Mouse (Mus musculus) neural tube, embryonic 14.5 days (tissue): ENCODE measurements at regions not wholly inside any gene's neighbourhood (a gene's known extent, or its start where the extent isn't known, plus 50 kb on each side); places are given as distances from the start of the nearest gene placed in this dataset.

ENCODE experiments used
- ATAC-seq: fragments of 200-750 bp; cut with Nextera tagmentation; 2 replicates; pipeline ENCODE4 v1.8.0; 2017; ENCODE audit warnings: low read depth, mild to moderate bottlenecking, moderate TSS enrichment, moderate library complexity
- H3K27ac ChIP-seq: fragments of 300-500 bp; sonication (generic); 2 replicates; pipeline ENCODE4 v1.5.1; 2014; ENCODE audit warnings: low read depth, mild to moderate bottlenecking, control low read depth, low read length, moderate library complexity, mixed read lengths
- H3K27me3 ChIP-seq: fragments of 300-500 bp; sonication (generic); 2 replicates; pipeline ENCODE4 v1.6.1; 2014; ENCODE audit warnings: low read length; ENCODE audit not compliant: control insufficient read depth, insufficient read depth
- H3K36me3 ChIP-seq: fragments of 300-500 bp; sonication (generic); 2 replicates; pipeline ENCODE4 v1.6.1; 2014; ENCODE audit warnings: low read length, mixed read lengths; ENCODE audit not compliant: control insufficient read depth, insufficient read depth
- H3K4me1 ChIP-seq: fragments of 300-500 bp; sonication (generic); 2 replicates; pipeline ENCODE4 v1.6.1; 2014; ENCODE audit warnings: low read length; ENCODE audit not compliant: control insufficient read depth, insufficient read depth
- H3K4me2 ChIP-seq: fragments of 300-500 bp; sonication (generic); 2 replicates; pipeline ENCODE4 v1.6.1; 2014; ENCODE audit warnings: mild to moderate bottlenecking, low read depth, low read length, control low read depth
- H3K4me3 ChIP-seq: fragments of 300-500 bp; sonication (generic); 2 replicates; pipeline ENCODE4 v1.5.1; 2014; ENCODE audit warnings: low read depth, low read length, control low read depth, mixed read lengths
- H3K9ac ChIP-seq: fragments of 300-500 bp; sonication (generic); replicated peaks from 2 replicates; pipeline ENCODE4 v1.6.1; 2014; ENCODE audit warnings: low read depth, mild to moderate bottlenecking, control low read depth, low read length, mixed read lengths
- H3K9me3 ChIP-seq: fragments of 300-500 bp; sonication (generic); 2 replicates; pipeline ENCODE4 v1.6.1; 2016; ENCODE audit warnings: low read length; ENCODE audit not compliant: control insufficient read depth
- WGBS: fragments of 180-500 bp; shearing (Covaris S2); extraction: QIAGEN DNeasy Blood & Tissue Kit; methylation state at CpG from one replicate; pipeline ENCODE4 v1.1.7; 2014; 5-methylcytosine and 5-hydroxymethylcytosine counted together

GRCm38 (mm10) chr15:44288181-44288580, 4154.0 kb downstream of the 9330182O14Rik start:
- WGBS, result 57% methylated on average over 1 of the region's 1 CpGs
- Histone ChIP-seq H3K4me1 (no peaks in the 10 kb centered on the region), H3K4me2 (no peak overlapping the region), H3K9ac (no peak overlapping the region), H3K27me3 (no peaks in the 10 kb centered on the region), H3K9me3 (no peaks in the 10 kb centered on the region), H3K4me3 (no peak overlapping the region), H3K27ac (no peak overlapping the region), H3K36me3 (no peaks in the 10 kb centered on the region)
- no peak for ATAC-seq

- Histone ChIP-seq H3K27ac (no peak overlapping the region), H3K4me1 (no peaks in the 10 kb centered on the region), H3K9me3 (no peaks in the 10 kb centered on the region), H3K4me3 (no peak overlapping the region), H3K36me3 (no peaks in the 10 kb centered on the region), H3K9ac (no peak overlapping the region), H3K4me2 (no peak overlapping the region), H3K27me3 (no peaks in the 10 kb centered on the region)
- ATAC-seq, result no peak
- WGBS, result 84% methylated on average over 4 of the region's 4 CpGs
These were observed 4154.5 kb downstream of the 9330182O14Rik start for GRCm38 (mm10) chr15:44288704-44289103.

GRCm38 (mm10) chr15:44301491-44301890, 4167.3 kb downstream of the 9330182O14Rik start:
- no peak overlapping the region for H3K4me3 ChIP-seq
- no peak for ATAC-seq
- no peaks in the 10 kb centered on the region for H3K9me3 ChIP-seq
- no peaks in the 10 kb centered on the region for H3K36me3 ChIP-seq
- no peak overlapping the region for H3K4me2 ChIP-seq
- H3K9ac ChIP-seq, result no peak overlapping the region
- H3K27ac ChIP-seq, result no peak overlapping the region
- 69% methylated on average over 3 of the region's 3 CpGs for WGBS
- H3K27me3 ChIP-seq, result no peaks in the 10 kb centered on the region
- no peaks in the 10 kb centered on the region for H3K4me1 ChIP-seq

- Histone ChIP-seq H3K9me3 (no peaks in the 10 kb centered on the region), H3K4me2 (no peak overlapping the region), H3K36me3 (no peaks in the 10 kb centered on the region), H3K4me1 (no peaks in the 10 kb centered on the region), H3K4me3 (no peak overlapping the region), H3K9ac (no peak overlapping the region), H3K27ac (no peak overlapping the region), H3K27me3 (no peaks in the 10 kb centered on the region)
- 56% methylated on average over 5 of the region's 5 CpGs for WGBS
- no peak for ATAC-seq
These were observed 4176.7 kb downstream of the 9330182O14Rik start for GRCm38 (mm10) chr15:44310888-44311287.

- H3K4me3 ChIP-seq, result no peak overlapping the region
- H3K4me1 ChIP-seq, result no peaks in the 10 kb centered on the region
- ATAC-seq, result peak; percentile 31; the same call in 1 of the 2 replicates
- H3K9ac ChIP-seq, result no peak overlapping the region
- H3K36me3 ChIP-seq, result no peaks in the 10 kb centered on the region
- no peak overlapping the region for H3K27ac ChIP-seq
- WGBS, result 60% methylated on average over 2 of the region's 2 CpGs
- no peaks in the 10 kb centered on the region for H3K9me3 ChIP-seq
- no peak overlapping the region for H3K4me2 ChIP-seq
- H3K27me3 ChIP-seq, result no peaks in the 10 kb centered on the region
These were observed 4179.1 kb downstream of the 9330182O14Rik start for GRCm38 (mm10) chr15:44313294-44313693.
